Mouse (Mus musculus) heart, postnatal 10 days (tissue): ENCODE measurements around the gene Tor1a. TPM values are rescaled to one million over a fixed set of nuclear protein-coding genes. Genes with fewer than 3 reads are reported as not detected.
"Not testable (repeated sequence)": the region's sequence is repeated elsewhere in the genome, so short reads cannot be mapped to it uniquely, and the experiment has no call there.

ENCODE experiments used
- DNase-seq, 2 experiments: peaks; one replicate each; pipeline ENCODE4 v3.0.0; 2021
- intact Hi-C: fragments of 180-260 bp; cut with DNase I; formaldehyde crosslinking; loops from one replicate; pipeline ENCODE4 v1.15.1; 2025
- total RNA-seq, 2 experiments: library from RNA; stranded (reverse); gene quantifications; 2 replicates each; pipeline ENCODE4 v1.2.3; 2021

The Tor1a gene
- total RNA-seq, 2 experiments from 2014 or later, result 18.9 to 20.7 TPM

GRCm38 (mm10) chr2:30923099-30923498 lies 44.6 kb downstream of the Tor1a start:
- intact Hi-C loops, result no loop called here
- DNase-seq, result no peak

GRCm38 (mm10) chr2:30920216-30920615 lies 47.5 kb downstream of the Tor1a start:
- intact Hi-C loops, result no loop called here
- no peak for DNase-seq

DNA sequence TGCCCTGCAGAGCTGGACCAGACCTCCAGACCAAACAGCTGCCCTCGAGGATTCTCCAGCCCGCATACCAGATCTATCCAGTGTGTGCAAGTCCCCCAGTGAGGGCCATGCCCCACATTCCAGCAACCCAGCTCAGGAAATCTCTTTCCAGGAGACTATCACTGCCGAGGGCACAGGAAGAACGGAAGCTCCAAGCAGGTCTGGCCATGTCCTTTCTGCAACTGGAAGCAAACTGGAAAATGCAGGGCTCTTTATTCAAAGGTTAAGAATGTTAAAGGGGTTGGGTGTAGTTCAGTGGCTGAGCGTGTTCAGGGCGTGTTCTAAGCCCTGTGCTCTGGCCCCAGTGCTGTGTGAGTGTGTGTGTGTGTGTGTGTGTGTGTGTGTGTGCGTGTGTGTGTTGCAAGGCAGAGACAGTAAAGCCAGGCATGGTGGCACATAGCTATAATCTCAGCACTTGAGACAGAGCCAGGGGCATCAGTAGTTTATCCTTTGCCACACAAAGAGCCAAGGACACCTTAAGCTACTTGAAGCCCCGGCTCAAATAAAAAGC lies 48.9 kb downstream of the Tor1a start:
- intact Hi-C loops, result no loop called here
- peak in 1 of 2 experiments; percentile 36 for DNase-seq

GRCm38 (mm10) chr2:30918126-30918525 lies 49.6 kb downstream of the Tor1a start:
- intact Hi-C loops, result no loop called here
- no peak for DNase-seq

GRCm38 (mm10) chr2:30917649-30918048 lies 50.1 kb downstream of the Tor1a start:
- intact Hi-C loops, result no loop called here
- DNase-seq, result no peak

GRCm38 (mm10) chr2:30915933-30916332 lies 51.8 kb downstream of the Tor1a start:
- intact Hi-C loops, DNase-seq: not testable (repeated sequence)

DNA sequence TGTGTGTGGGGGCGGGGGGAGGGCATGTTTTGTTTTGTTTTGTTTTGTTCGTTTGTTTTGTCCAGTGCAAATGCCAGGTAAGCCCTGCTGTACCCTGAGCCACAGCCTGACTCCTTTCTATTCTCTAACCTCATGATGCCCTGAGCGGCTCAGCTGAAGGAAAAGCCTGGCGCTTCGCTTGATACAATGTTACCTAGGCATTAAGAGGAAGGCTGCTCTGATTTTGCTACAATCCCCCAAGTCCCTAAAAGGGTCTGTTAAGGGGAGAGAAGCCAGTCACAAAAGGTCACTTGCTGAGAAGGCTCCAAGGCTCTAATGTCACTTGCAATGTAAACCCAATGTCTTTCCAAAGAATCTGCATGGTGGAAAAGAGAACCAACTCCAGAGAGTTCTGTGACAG lies 52.4 kb downstream of the Tor1a start:
- intact Hi-C loops, result no loop called here
- DNase-seq, result no peak

GRCm38 (mm10) chr2:30914836-30915235 lies 52.9 kb downstream of the Tor1a start:
- intact Hi-C loops, result no loop called here
- DNase-seq, result no peak

GRCm38 (mm10) chr2:30913022-30913421 lies 54.7 kb downstream of the Tor1a start:
- no peak for DNase-seq
- intact Hi-C loops, result no loop called here

- intact Hi-C loops, result no loop called here
- peak; percentile 59 to 76 for DNase-seq
Measured at GRCm38 (mm10) chr2:30912291-30912773, 55.4 kb downstream of the Tor1a start.

Other genes with a start within 250 kb of the Tor1a start
- 1 to 10 TPM in 1 of 2 experiments, under 1 TPM in 1; 0.93 to 1.7 TPM for gene 1700001O22Rik, start 164.3 kb downstream of the Tor1a start, total RNA-seq
- 10 to 100 TPM; 41.3 to 41.9 TPM for gene Ntmt1, start 160.1 kb downstream of the Tor1a start, total RNA-seq
- 10 to 100 TPM; 12.0 to 13.5 TPM for gene Asb6, start 137.6 kb downstream of the Tor1a start, total RNA-seq
- gene Prrx2, start 133.0 kb downstream of the Tor1a start, total RNA-seq, result 1 to 10 TPM; 3.1 to 4.9 TPM
- 1 to 10 TPM; 1.1 to 2.3 TPM for gene Ptges, start 38.1 kb downstream of the Tor1a start, total RNA-seq
- 10 to 100 TPM; 29.3 to 34.0 TPM for gene Tor1b, start 15.0 kb downstream of the Tor1a start, total RNA-seq
- 10 to 100 TPM; 19.2 to 19.9 TPM for gene BC005624, start 14.3 kb upstream of the Tor1a start, total RNA-seq
- gene Usp20, start 14.3 kb upstream of the Tor1a start, total RNA-seq, result 10 to 100 TPM; 58.5 to 61.1 TPM
- gene Fnbp1, start 174.1 kb upstream of the Tor1a start, total RNA-seq, result 10 to 100 TPM; 48.6 to 60.9 TPM
- 10 to 100 TPM; 42.1 to 42.3 TPM for gene Gpr107, start 184.4 kb upstream of the Tor1a start, total RNA-seq